ENCODE assay signal across 9 mouse cellular contexts in genomic region chr7:73377307-73377706, GRCm38 (mm10). TPM values are rescaled to one million over a fixed set of nuclear protein-coding genes. Genes with fewer than 3 reads are reported as not detected.
DNase-seq lines count a peak whose midpoint lies in the region; ATAC-seq and TF ChIP-seq lines count a peak whose summit lies in the region.
"Had no signal": no experiment of that assay in that cellular context is flagged by ENCODE, and none has a peak within 500 bp of the region (broad histone marks: within the 10 kb centered on the region; RNA-seq: fewer than 3 reads in every experiment).

No protein-coding gene starts in this region.

- no peak overlapping the region for H3K9ac ChIP-seq in heart, adult 2 months (ENCODE audit: low read depth, low read length)
- H3K9ac ChIP-seq in embryonic facial prominence, embryonic 11.5 days (replicated peaks; ENCODE audit: low read length): peak overlapping the region; percentile 32; the same call in 1 of the 2 replicates
- H3K9ac ChIP-seq in hindbrain, embryonic 15.5 days: peak overlapping the region; percentile 90
- H3K9ac ChIP-seq in midbrain, embryonic 15.5 days: peak overlapping the region; percentile 53
- H3K9ac ChIP-seq in liver, postnatal 0 days (replicated peaks): no peak overlapping the region

- TF ChIP-seq POLR2A in heart, adult 2 months (IDR thresholded peaks at IDR 0.05; ENCODE audit: insufficient read depth, low read depth, low read length): no peak
- no peak for TF ChIP-seq POLR2A in thymus, adult 2 months (IDR thresholded peaks at IDR 0.05; ENCODE audit: control insufficient read depth, extremely low read depth, insufficient read depth, low read length, poor library complexity)

- no peaks in the 10 kb centered on the region for H3K27me3 ChIP-seq in heart, adult 2 months (ENCODE audit: control insufficient read depth, insufficient read depth, low read length)
- peaks cover 17% of the 10 kb centered on the region for H3K27me3 ChIP-seq in embryonic facial prominence, embryonic 11.5 days (ENCODE audit: control insufficient read depth, insufficient read depth, low read length)
- H3K27me3 ChIP-seq in hindbrain, embryonic 15.5 days: no peaks in the 10 kb centered on the region
- no peaks in the 10 kb centered on the region for H3K27me3 ChIP-seq in midbrain, embryonic 15.5 days (replicated peaks)
- peaks cover 17% of the 10 kb centered on the region; the same call in 1 of the 2 replicates for H3K27me3 ChIP-seq in thymus, adult 2 months (ENCODE audit: control insufficient read depth, insufficient read depth, low read length)
- H3K27me3 ChIP-seq in liver, postnatal 0 days (ENCODE audit: insufficient read depth, low read length): peaks cover 61% of the 10 kb centered on the region

- no peaks in the 10 kb centered on the region for H3K79me2 ChIP-seq in heart, adult 2 months (replicated peaks; ENCODE audit: control insufficient read depth, insufficient read depth, low read length)

- H3K36me3 ChIP-seq in heart, adult 2 months (ENCODE audit: control insufficient read depth, insufficient read depth, low read length): peaks cover 2% of the 10 kb centered on the region; the same call in 1 of the 2 replicates
- H3K36me3 ChIP-seq in embryonic facial prominence, embryonic 11.5 days (replicated peaks; ENCODE audit: control insufficient read depth, insufficient read depth, low read depth, low read length): no peaks in the 10 kb centered on the region
- H3K36me3 ChIP-seq in hindbrain, embryonic 15.5 days: no peaks in the 10 kb centered on the region
- H3K36me3 ChIP-seq in midbrain, embryonic 15.5 days (replicated peaks): no peaks in the 10 kb centered on the region
- H3K36me3 ChIP-seq in thymus, adult 2 months (ENCODE audit: control insufficient read depth, insufficient read depth, low read length): no peaks in the 10 kb centered on the region
- H3K36me3 ChIP-seq in liver, postnatal 0 days (replicated peaks; ENCODE audit: insufficient read depth, low read length): no peaks in the 10 kb centered on the region

- peak overlapping the region; percentile 32 for H3K4me2 ChIP-seq in embryonic facial prominence, embryonic 11.5 days (ENCODE audit: low read depth, low read length)
- peak overlapping the region; percentile 94 for H3K4me2 ChIP-seq in hindbrain, embryonic 15.5 days
- peak overlapping the region; percentile 83 for H3K4me2 ChIP-seq in midbrain, embryonic 15.5 days
- no peak overlapping the region for H3K4me2 ChIP-seq in liver, postnatal 0 days (ENCODE audit: low read depth, low read length)

- H3K9me3 ChIP-seq in embryonic facial prominence, embryonic 11.5 days (replicated peaks; ENCODE audit: control insufficient read depth, low read length): no peaks in the 10 kb centered on the region
- no peaks in the 10 kb centered on the region for H3K9me3 ChIP-seq in hindbrain, embryonic 15.5 days
- no peaks in the 10 kb centered on the region for H3K9me3 ChIP-seq in midbrain, embryonic 15.5 days
- no peaks in the 10 kb centered on the region for H3K9me3 ChIP-seq in liver, postnatal 0 days (ENCODE audit: low read length)

- WGBS in heart, adult 2 months: 44% methylated on average over 12 of the region's 12 CpGs
- WGBS in embryonic facial prominence, embryonic 11.5 days: 42% methylated on average over 12 of the region's 12 CpGs
- WGBS in hindbrain, embryonic 15.5 days: 10% methylated on average over 12 of the region's 12 CpGs
- 11% methylated on average over 12 of the region's 12 CpGs for WGBS in midbrain, embryonic 15.5 days
- WGBS in thymus, adult 2 months: 70% methylated on average over 12 of the region's 12 CpGs
- 62% methylated on average over 12 of the region's 12 CpGs for WGBS in liver, postnatal 0 days (ENCODE audit: insufficient replicate concordance)

- no peak for TF ChIP-seq CTCF in heart, adult 2 months (IDR thresholded peaks at IDR 0.05)
- TF ChIP-seq CTCF in thymus, adult 2 months (IDR thresholded peaks at IDR 0.05; ENCODE audit: borderline replicate concordance, control insufficient read depth, extremely low read depth, insufficient read depth, low read length, poor library complexity): no peak
- TF ChIP-seq CTCF in liver, postnatal 0 days (IDR thresholded peaks at IDR 0.05; ENCODE audit: low read depth): no peak

- peaks cover 5% of the 10 kb centered on the region for H3K4me1 ChIP-seq in heart, adult 2 months (ENCODE audit: control insufficient read depth, insufficient read depth, low read length)
- H3K4me1 ChIP-seq in embryonic facial prominence, embryonic 11.5 days (ENCODE audit: control insufficient read depth, insufficient read depth, low read length): no peaks in the 10 kb centered on the region; the same call in 1 of the 2 replicates
- H3K4me1 ChIP-seq in hindbrain, embryonic 15.5 days (replicated peaks): peaks cover 51% of the 10 kb centered on the region
- peaks cover 65% of the 10 kb centered on the region for H3K4me1 ChIP-seq in midbrain, embryonic 15.5 days
- no peaks in the 10 kb centered on the region for H3K4me1 ChIP-seq in thymus, adult 2 months (replicated peaks; ENCODE audit: control insufficient read depth, insufficient read depth, low read length)
- H3K4me1 ChIP-seq in liver, postnatal 0 days (ENCODE audit: insufficient read depth): peaks cover 11% of the 10 kb centered on the region

- H3K27ac ChIP-seq in heart, adult 2 months: peak overlapping the region; percentile 42; the same call in 1 of the 2 replicates
- no peak overlapping the region for H3K27ac ChIP-seq in embryonic facial prominence, embryonic 11.5 days (replicated peaks; ENCODE audit: low read depth, low read length)
- H3K27ac ChIP-seq in hindbrain, embryonic 15.5 days (replicated peaks): peak overlapping the region; percentile 93
- peak overlapping the region; percentile 97 for H3K27ac ChIP-seq in midbrain, embryonic 15.5 days
- no peak overlapping the region for H3K27ac ChIP-seq in thymus, adult 2 months (ENCODE audit: control insufficient read depth, insufficient read depth, low read length)
- no peak overlapping the region for H3K27ac ChIP-seq in liver, postnatal 0 days (ENCODE audit: low read depth)

- ATAC-seq in embryonic facial prominence, embryonic 11.5 days (replicated peaks; ENCODE audit: insufficient number of reproducible peaks, low FRiP score, low TSS enrichment, low read depth): no peak
- ATAC-seq in hindbrain, embryonic 15.5 days (ENCODE audit: low FRiP score, low read depth): no peak
- no peak for ATAC-seq in midbrain, embryonic 15.5 days (replicated peaks)
- no peak for ATAC-seq in liver, postnatal 0 days

- no peak for TF ChIP-seq EP300 in heart, adult 2 months (IDR thresholded peaks at IDR 0.05; ENCODE audit: insufficient read depth, low read depth, low read length)
- TF ChIP-seq EP300 in liver, postnatal 0 days (IDR thresholded peaks at IDR 0.05; ENCODE audit: low read depth): no peak

- H3K4me3 ChIP-seq in heart, adult 2 months: peak overlapping the region; percentile 1; the same call in 1 of the 2 replicates
- H3K4me3 ChIP-seq in embryonic facial prominence, embryonic 11.5 days (ENCODE audit: low read depth, low read length): peak overlapping the region; percentile 16
- peak overlapping the region; percentile 73 for H3K4me3 ChIP-seq in hindbrain, embryonic 15.5 days
- peak overlapping the region; percentile 78 for H3K4me3 ChIP-seq in midbrain, embryonic 15.5 days
- no peak overlapping the region for H3K4me3 ChIP-seq in thymus, adult 2 months (ENCODE audit: control insufficient read depth, insufficient read depth, low read length)
- no peak overlapping the region for H3K4me3 ChIP-seq in liver, postnatal 0 days (ENCODE audit: low read depth, low read length)

- peak; percentile 26 to 51 for DNase-seq in heart, adult 2 months
- no peak for DNase-seq in heart, adult 9 months (ENCODE audit: low spot score in 2 of 2)
- DNase-seq in embryonic facial prominence, embryonic 11.5 days (ENCODE audit: low spot score): no peak
- DNase-seq in thymus, adult 2 months: no peak
- DNase-seq in liver, postnatal 0 days: no peak
- no peak for DNase-seq in B cell, adult 2 months

- intact Hi-C loops in heart, adult 2 months (cut with DNase I): loop anchor here (2.0 to 10.0 kb wide), 4 partner anchors 45 to 353 kb away; no protein-coding TSS in a partner anchor

RNA-seq across cellular contexts. Expression of gene Rgma, which starts 2.0 kb away (rescaled TPM):
- total RNA-seq in heart, adult 2 months (2021): 10 to 100 TPM; 54.6 to 83.7 TPM
- 27.4 and 28.7 TPM in 2 replicates for polyA plus RNA-seq in heart, adult 2 months (2012; rRNA removed)
- polyA plus RNA-seq in embryonic facial prominence, embryonic 11.5 days (2014; fragmentation: Nextera tagmentation; extraction: Ambion mirVana): 15.9 and 21.7 TPM in 2 replicates
- 39.5 and 45.1 TPM in 2 replicates for polyA plus RNA-seq in hindbrain, embryonic 15.5 days (2015; fragmentation: Nextera tagmentation; extraction: Ambion mirVana)
- 46.6 and 50.4 TPM in 2 replicates for polyA plus RNA-seq in midbrain, embryonic 15.5 days (2015; fragmentation: Nextera tagmentation; extraction: Ambion mirVana)
- polyA plus RNA-seq in thymus, adult 2 months (2012; rRNA removed): 13.3 and 13.4 TPM in 2 replicates
- polyA plus RNA-seq in liver, postnatal 0 days (2015; fragmentation: Nextera tagmentation; extraction: Ambion mirVana): 0.12 TPM in 2 replicates
- total RNA-seq: granulocyte monocyte progenitor cell, adult 5-6 weeks had no signal

Comparison
In these comparisons a context has a peak if more than half of its experiments do, and no peak if none do; other contexts are left out.
1. DNase-seq: peak in heart, adult 2 months (2 of 2); none in heart, adult 9 months (0 of 2), embryonic facial prominence, embryonic 11.5 days (single experiment), thymus, adult 2 months (single experiment), liver, postnatal 0 days (single experiment) and B cell, adult 2 months (0 of 2).
2. H3K27ac ChIP-seq: peak in heart, adult 2 months (single experiment), hindbrain, embryonic 15.5 days (single experiment) and midbrain, embryonic 15.5 days (single experiment); none in embryonic facial prominence, embryonic 11.5 days (single experiment), thymus, adult 2 months (single experiment) and liver, postnatal 0 days (single experiment).
3. H3K4me3 ChIP-seq: peak in heart, adult 2 months (single experiment), embryonic facial prominence, embryonic 11.5 days (single experiment), hindbrain, embryonic 15.5 days (single experiment) and midbrain, embryonic 15.5 days (single experiment); none in thymus, adult 2 months (single experiment) and liver, postnatal 0 days (single experiment).
4. H3K9ac ChIP-seq: peak in embryonic facial prominence, embryonic 11.5 days (single experiment), hindbrain, embryonic 15.5 days (single experiment) and midbrain, embryonic 15.5 days (single experiment); none in heart, adult 2 months (single experiment) and liver, postnatal 0 days (single experiment).
5. RNA of gene Rgma, which starts 2.0 kb away (polyA plus RNA-seq): 46.6 to 50.4 TPM in midbrain, embryonic 15.5 days, 39.5 to 45.1 TPM in hindbrain, embryonic 15.5 days, 27.4 to 28.7 TPM in heart, adult 2 months, 15.9 to 21.7 TPM in embryonic facial prominence, embryonic 11.5 days and 13.3 to 13.4 TPM in thymus, adult 2 months; 0.12 TPM in liver, postnatal 0 days; every median in the first group is over 10 times any median in the second.